Mouse (Mus musculus) midbrain, embryonic 11.5 days (tissue): Measurements from ENCODE around the gene Cdh3. TPM values are rescaled to one million over a fixed set of nuclear protein-coding genes. Genes with fewer than 3 reads are reported as not detected.
A peak's percentile ranks its signal among the peaks of the same experiment; 100 is the strongest.
"Not testable (repeated sequence)": the region's sequence is repeated elsewhere in the genome, so short reads cannot be mapped to it uniquely, and the experiment has no call there.

Experiments used
- ATAC-seq: fragments of 200-750 bp; cut with Nextera tagmentation; 2 replicates; pipeline ENCODE4 v1.8.0; 2017; ENCODE audit warnings: moderate TSS enrichment, moderate library complexity; ENCODE audit not compliant: low FRiP score
- DNase-seq: peaks from one replicate; pipeline ENCODE4 v3.0.0; 2015; ENCODE audit warnings: low spot score; ENCODE audit errors: missing footprints
- H3K27ac ChIP-seq: fragments of 300-500 bp; sonication (generic); 2 replicates; pipeline ENCODE4 v1.5.1; 2014; ENCODE audit warnings: low read depth, low read length
- H3K27me3 ChIP-seq: fragments of 300-500 bp; sonication (generic); 2 replicates; pipeline ENCODE4 v1.6.1; 2014; ENCODE audit warnings: mild to moderate bottlenecking, low read length, moderate library complexity, mixed read lengths; ENCODE audit not compliant: control insufficient read depth, insufficient read depth
- H3K36me3 ChIP-seq: fragments of 300-500 bp; sonication (generic); 2 replicates; pipeline ENCODE4 v1.6.1; 2014; ENCODE audit warnings: mild to moderate bottlenecking, low read length, moderate library complexity, mixed read lengths; ENCODE audit not compliant: control insufficient read depth, insufficient read depth
- H3K4me1 ChIP-seq: fragments of 300-500 bp; sonication (generic); 2 replicates; pipeline ENCODE4 v1.6.1; 2014; ENCODE audit warnings: low read length; ENCODE audit not compliant: control insufficient read depth, insufficient read depth
- H3K4me2 ChIP-seq: fragments of 300-500 bp; sonication (generic); 2 replicates; pipeline ENCODE4 v1.6.1; 2014; ENCODE audit warnings: mild to moderate bottlenecking, moderate library complexity
- H3K4me3 ChIP-seq: fragments of 300-500 bp; sonication (generic); 2 replicates; pipeline ENCODE4 v1.5.1; 2014; ENCODE audit warnings: low read depth, low read length
- H3K9ac ChIP-seq: fragments of 300-500 bp; sonication (generic); 2 replicates; pipeline ENCODE4 v1.6.1; 2014; ENCODE audit warnings: low read length
- H3K9me3 ChIP-seq: fragments of 300-500 bp; sonication (generic); 2 replicates; pipeline ENCODE4 v1.6.1; 2016; ENCODE audit warnings: low read length; ENCODE audit not compliant: control insufficient read depth
- WGBS: fragments of 180-500 bp; shearing (Covaris S2); extraction: QIAGEN DNeasy Blood & Tissue Kit; methylation state at CpG from one replicate; pipeline ENCODE4 v1.1.7; 2014; 5-methylcytosine and 5-hydroxymethylcytosine counted together
- polyA plus RNA-seq: library from polyadenylated mRNA; unstranded; fragments of >200 nt; fragmentation: Nextera tagmentation; extraction: Ambion mirVana; gene quantifications from 2 replicates; pipeline ENCODE4 v1.2.1, GENCODE M21; 2014

Gene Cdh3
- polyA plus RNA-seq, 1 experiment from 2014 or later, result 1.2 TPM

DNA sequence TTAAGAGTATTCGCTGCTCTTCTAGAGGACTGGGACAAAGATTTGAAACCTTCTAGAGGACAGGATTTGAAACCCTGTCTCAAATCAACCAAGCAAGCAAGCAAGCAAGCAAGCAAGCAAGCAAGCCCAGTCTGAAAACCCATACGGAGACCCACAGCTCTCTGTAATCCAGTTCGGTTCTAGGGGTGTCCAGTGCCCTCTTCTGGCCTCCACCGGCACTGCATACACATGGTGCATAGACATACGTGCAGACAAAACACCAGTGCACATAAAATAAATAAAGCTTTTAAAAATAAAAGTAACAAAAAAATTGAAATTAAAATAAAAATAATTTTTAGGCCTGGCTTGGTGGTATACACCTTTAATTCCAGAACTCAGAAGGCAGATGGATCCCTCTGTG is 43.3 kb downstream of the Cdh3 start:
- H3K9me3 ChIP-seq, result no peaks in the 10 kb centered on the region
- H3K27ac ChIP-seq, result no peak overlapping the region
- no peaks in the 10 kb centered on the region for H3K4me1 ChIP-seq
- WGBS, result 94% methylated on average over 5 of the region's 5 CpGs
- no peaks in the 10 kb centered on the region for H3K27me3 ChIP-seq
- no peaks in the 10 kb centered on the region for H3K36me3 ChIP-seq
- DNase-seq (no peak), ATAC-seq (no peak)
- no peak overlapping the region for H3K9ac ChIP-seq
- H3K4me2 ChIP-seq, result no peak overlapping the region
- no peak overlapping the region for H3K4me3 ChIP-seq

- no peak overlapping the region for H3K27ac ChIP-seq
- no peaks in the 10 kb centered on the region for H3K27me3 ChIP-seq
- WGBS, result 81% methylated on average over 6 of the region's 7 CpGs
- no peak for ATAC-seq
- no peaks in the 10 kb centered on the region for H3K9me3 ChIP-seq
- H3K36me3 ChIP-seq, result no peaks in the 10 kb centered on the region
- DNase-seq, result no peak
- H3K4me1 ChIP-seq, result peaks cover 1% of the 10 kb centered on the region; the same call in 1 of the 2 replicates
- H3K4me3 ChIP-seq, result no peak overlapping the region
- no peak overlapping the region for H3K9ac ChIP-seq
- H3K4me2 ChIP-seq, result no peak overlapping the region
Measured at GRCm38 (mm10) chr8:106556068-106556645, 45.5 kb downstream of the Cdh3 start.

- Histone ChIP-seq H3K36me3 (no peaks in the 10 kb centered on the region), H3K9me3 (no peaks in the 10 kb centered on the region), H3K9ac (no peak overlapping the region), H3K4me2 (no peak overlapping the region), H3K4me1 (peaks cover 2% of the 10 kb centered on the region; the same call in 1 of the 2 replicates), H3K27me3 (no peaks in the 10 kb centered on the region), H3K27ac (no peak overlapping the region), H3K4me3 (no peak overlapping the region)
- DNase-seq (no peak), ATAC-seq (no peak)
- WGBS, result 72% methylated on average over 9 of the region's 9 CpGs
Measured at GRCm38 (mm10) chr8:106559844-106560243, 49.2 kb downstream of the Cdh3 start.

DNA sequence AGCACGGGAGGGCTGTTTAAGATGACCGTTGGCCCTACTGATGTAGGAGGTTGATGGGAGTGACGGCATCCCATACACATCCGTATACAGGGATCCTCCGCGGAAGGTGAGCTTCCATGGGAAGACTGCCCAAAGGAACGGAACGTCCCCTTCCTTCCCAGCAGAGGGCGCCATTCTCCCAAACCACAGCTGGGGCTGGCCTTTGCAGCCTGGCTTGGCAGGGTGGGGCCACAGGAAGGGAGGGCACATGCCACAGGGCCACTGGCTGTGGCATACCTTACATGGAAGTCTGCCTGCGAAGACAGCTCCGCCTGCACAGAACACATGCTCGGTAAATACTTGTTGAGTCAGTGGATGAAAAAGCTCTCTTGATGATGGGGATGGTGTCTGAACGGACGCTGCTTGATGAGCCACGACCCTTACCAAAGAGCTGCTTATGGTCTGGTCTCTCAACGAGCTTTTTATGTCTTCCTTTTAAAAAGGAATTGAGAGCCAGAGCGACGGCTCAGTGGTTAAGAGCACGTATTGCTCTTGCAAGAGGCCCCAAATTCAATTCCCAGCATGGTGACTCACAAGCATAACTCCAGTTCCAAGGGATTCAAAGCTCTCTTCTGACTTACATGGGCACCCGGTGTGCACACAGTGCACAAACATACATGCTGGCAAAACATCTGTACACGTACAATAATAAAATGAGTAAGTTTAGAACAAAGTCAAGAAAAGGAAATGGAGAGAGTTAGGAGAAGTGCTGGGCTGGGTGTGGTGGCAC is 50.6 kb downstream of the Cdh3 start:
- no peak overlapping the region for H3K27ac ChIP-seq
- no peaks in the 10 kb centered on the region for H3K9me3 ChIP-seq
- no peaks in the 10 kb centered on the region for H3K27me3 ChIP-seq
- peaks cover 2% of the 10 kb centered on the region; the same call in 1 of the 2 replicates for H3K4me1 ChIP-seq
- DNase-seq (peak; percentile 93), ATAC-seq (0 out of 2 replicates have a peak, but pooled peaks have one; percentile 44)
- no peak overlapping the region for H3K9ac ChIP-seq
- H3K36me3 ChIP-seq, result no peaks in the 10 kb centered on the region
- H3K4me3 ChIP-seq, result no peak overlapping the region
- H3K4me2 ChIP-seq, result no peak overlapping the region
- WGBS, result 32% methylated on average over 21 of the region's 21 CpGs

DNA sequence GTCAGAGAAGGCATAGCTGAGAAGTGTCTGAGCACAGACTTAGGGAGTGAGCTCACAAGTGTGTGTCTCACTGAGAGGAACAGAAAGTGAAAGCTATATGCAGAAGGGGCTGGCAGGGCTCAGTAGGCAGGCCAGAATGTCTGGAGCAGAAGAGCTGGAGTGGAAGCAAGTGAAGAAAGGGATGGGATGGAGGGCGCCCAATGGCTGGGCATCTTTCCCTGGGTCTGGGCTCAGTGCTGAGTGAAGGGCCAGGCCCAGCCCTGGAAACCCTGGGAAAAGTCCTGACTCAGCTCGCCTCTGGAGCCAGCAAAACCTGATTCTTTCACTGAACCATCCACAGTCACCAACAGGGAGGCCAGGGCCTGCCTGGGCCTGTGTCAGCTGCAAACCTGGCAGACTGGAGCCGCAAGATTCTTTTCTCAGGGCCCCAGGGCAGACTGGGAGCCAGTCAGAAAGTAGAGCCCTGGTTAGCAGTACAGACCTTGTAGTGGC is 53.0 kb downstream of the Cdh3 start:
- Histone ChIP-seq H3K36me3 (no peaks in the 10 kb centered on the region), H3K27me3 (no peaks in the 10 kb centered on the region), H3K4me3 (no peak overlapping the region), H3K9ac (no peak overlapping the region), H3K27ac (no peak overlapping the region), H3K9me3 (no peaks in the 10 kb centered on the region), H3K4me2 (no peak overlapping the region), H3K4me1 (peaks cover 3% of the 10 kb centered on the region; the same call in 1 of the 2 replicates)
- DNase-seq (no peak), ATAC-seq (no peak)
- WGBS, result 85% methylated on average over 3 of the region's 3 CpGs

GRCm38 (mm10) chr8:106569006-106569405 is 58.3 kb downstream of the Cdh3 start:
- H3K4me3 ChIP-seq, result no peak overlapping the region
- ATAC-seq, result peak; percentile 93
- DNase-seq, result peak; percentile 95
- no peaks in the 10 kb centered on the region for H3K9me3 ChIP-seq
- 31% methylated on average over 6 of the region's 7 CpGs for WGBS
- no peak overlapping the region for H3K4me2 ChIP-seq
- no peak overlapping the region for H3K27ac ChIP-seq
- H3K36me3 ChIP-seq, result no peaks in the 10 kb centered on the region
- H3K4me1 ChIP-seq, result peaks cover 7% of the 10 kb centered on the region
- no peak overlapping the region for H3K9ac ChIP-seq
- H3K27me3 ChIP-seq, result no peaks in the 10 kb centered on the region

GRCm38 (mm10) chr8:106570386-106570785 is 59.7 kb downstream of the Cdh3 start:
- DNase-seq (peak; percentile 73), ATAC-seq (no peak)
- 86% methylated on average over 4 of the region's 4 CpGs for WGBS
- Histone ChIP-seq H3K4me1 (peaks cover 7% of the 10 kb centered on the region), H3K4me2 (no peak overlapping the region), H3K4me3 (no peak overlapping the region), H3K27ac (no peak overlapping the region), H3K36me3 (no peaks in the 10 kb centered on the region), H3K9me3 (no peaks in the 10 kb centered on the region), H3K9ac (no peak overlapping the region), H3K27me3 (no peaks in the 10 kb centered on the region)

DNA sequence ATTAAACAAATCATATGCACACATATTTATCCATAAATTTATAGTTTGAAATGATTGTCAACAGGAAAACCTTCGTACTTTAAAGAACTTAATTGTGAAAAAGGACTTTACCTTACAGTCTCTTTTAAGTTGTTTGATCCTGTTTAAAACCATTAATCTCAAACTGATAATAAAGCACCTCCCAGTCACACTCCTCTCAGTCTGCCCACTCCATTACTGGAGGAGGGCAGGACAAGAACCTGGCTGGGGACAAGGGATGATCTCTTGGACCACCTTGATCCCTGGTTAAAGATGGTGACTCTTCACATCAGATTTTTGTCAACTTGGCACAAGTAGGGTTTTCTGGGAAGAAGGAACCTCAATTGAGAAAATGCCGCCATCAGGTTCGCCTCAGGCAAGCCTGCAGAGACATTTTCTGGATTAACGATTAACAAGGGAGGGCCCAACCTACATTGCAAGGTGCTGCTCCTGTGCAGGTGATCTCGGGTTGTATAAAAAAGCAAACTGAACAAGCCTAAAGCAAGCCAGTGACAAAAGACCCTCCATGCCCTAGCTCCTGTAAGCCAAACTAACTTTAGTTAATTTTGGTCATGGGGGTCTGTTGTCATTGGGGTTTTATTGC is 61.0 kb downstream of the Cdh3 start:
- H3K4me1 ChIP-seq, result peaks cover 7% of the 10 kb centered on the region
- H3K27ac ChIP-seq, result no peak overlapping the region
- DNase-seq (peak; percentile 23), ATAC-seq (no peak)
- 91% methylated on average over 5 of the region's 5 CpGs for WGBS
- no peaks in the 10 kb centered on the region for H3K36me3 ChIP-seq
- no peak overlapping the region for H3K4me2 ChIP-seq
- no peak overlapping the region for H3K4me3 ChIP-seq
- no peaks in the 10 kb centered on the region for H3K27me3 ChIP-seq
- H3K9ac ChIP-seq, result no peak overlapping the region
- no peaks in the 10 kb centered on the region for H3K9me3 ChIP-seq

DNA sequence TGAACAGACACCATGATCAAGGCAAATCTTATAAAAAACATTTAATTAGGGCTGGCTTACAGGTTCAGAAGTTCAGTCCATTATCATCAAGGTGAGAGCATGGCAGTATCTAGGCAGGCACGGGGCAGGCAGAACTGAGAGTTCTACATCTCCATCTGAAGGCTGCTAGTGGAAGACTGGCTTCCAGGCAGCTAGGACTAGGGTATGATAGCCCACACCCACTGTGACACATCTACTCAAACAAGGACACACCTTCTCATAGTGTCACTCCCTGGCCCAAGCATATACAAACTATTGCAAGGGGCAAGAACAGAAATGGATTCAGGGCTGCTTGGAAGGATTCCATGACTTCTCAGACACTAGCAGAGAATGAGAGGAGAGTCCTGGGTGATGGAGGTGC is 61.5 kb downstream of the Cdh3 start:
- not testable (repeated sequence) for H3K9me3 ChIP-seq, H3K4me3 ChIP-seq, H3K4me2 ChIP-seq, H3K27ac ChIP-seq, ATAC-seq, H3K27me3 ChIP-seq, H3K36me3 ChIP-seq, H3K4me1 ChIP-seq, H3K9ac ChIP-seq
- 88% methylated on average over 1 of the region's 1 CpGs for WGBS
- peak; percentile 59 for DNase-seq
